Mouse (Mus musculus) adrenal gland, adult 10 weeks (tissue): ENCODE measurements around the gene Serpinb13. TPM values are rescaled to one million over a fixed set of nuclear protein-coding genes. Genes with fewer than 3 reads are reported as not detected.

Source experiments
- polyA plus RNA-seq: library from polyadenylated mRNA; stranded (reverse); fragments of 350-450 nt; fragmentation: Illumina TruSeq; extraction: RNeasy Lipid Tissue Mini Kit (QIAGEN cat#74804); gene quantifications from one replicate; pipeline ENCODE4 v1.2.3, GENCODE M21; 2014; ENCODE audit warnings: low read depth, low replicate concordance

The Serpinb13 gene
- not detected for polyA plus RNA-seq

DNA sequence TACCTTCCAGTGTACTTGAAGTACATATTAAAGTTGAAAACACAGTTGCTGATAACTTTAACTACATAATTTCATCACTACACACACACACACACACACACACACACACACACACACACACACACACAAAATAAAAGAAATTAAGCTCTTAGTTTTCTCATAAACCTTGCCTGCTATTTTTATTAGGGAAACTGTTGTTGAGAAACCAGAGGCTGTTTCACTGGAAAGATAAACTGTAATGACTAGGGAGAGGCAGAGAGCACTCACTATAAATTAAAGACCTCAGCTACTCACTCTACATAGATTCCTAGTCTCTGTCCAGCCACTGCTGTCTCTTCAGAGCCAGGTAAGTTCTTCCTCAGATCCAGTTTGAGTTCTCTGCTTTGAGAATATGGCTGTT, at the start of gene Serpinb13:
Gene Serpinb13 (plus strand): TSS at position 301 of the 400 bp plus-strand sequence.

DNA sequence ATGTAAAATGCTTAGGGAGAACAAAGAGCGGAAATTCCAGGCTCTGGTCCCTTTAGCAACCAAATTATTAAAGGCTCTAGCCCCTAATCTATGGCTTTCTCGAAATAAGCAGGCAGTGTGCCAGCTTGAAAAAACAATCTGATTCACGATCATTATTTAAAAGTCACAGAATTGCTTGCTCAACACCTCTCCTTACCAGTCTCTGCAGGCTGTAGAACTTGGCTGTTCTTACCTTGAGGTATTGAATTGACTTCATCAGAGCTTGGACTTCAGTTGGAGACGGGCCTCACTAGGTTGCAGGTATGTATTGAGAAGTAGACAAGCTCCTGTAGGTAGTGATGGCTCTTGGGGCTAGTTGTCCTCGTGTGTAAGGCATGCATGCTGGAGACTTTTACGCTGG, 46.5 kb upstream of the Serpinb13 start, which contains the start of gene Serpinb12:
Gene Serpinb12 (plus strand): TSS at position 185 of the 400 bp plus-strand sequence.

Other genes starting within 250 kb of the Serpinb13 start
- 35.3 TPM for gene Kdsr, start 221.3 kb upstream of the Serpinb13 start, polyA plus RNA-seq
- 205 TPM for gene Vps4b, start 184.3 kb upstream of the Serpinb13 start, polyA plus RNA-seq
- gene Serpinb5, start 119.8 kb upstream of the Serpinb13 start, polyA plus RNA-seq = not detected
- gene Serpinb12, start 46.5 kb upstream of the Serpinb13 start, polyA plus RNA-seq = not detected
- not detected for gene Serpinb3a, start 71.3 kb downstream of the Serpinb13 start, polyA plus RNA-seq
- gene Serpinb3d, start 102.5 kb downstream of the Serpinb13 start, polyA plus RNA-seq = not detected